Mouse (Mus musculus): ENCODE measurements around the gene Acsbg2. TPM values are rescaled to one million over a fixed set of nuclear protein-coding genes. Genes with fewer than 3 reads are reported as not detected.
"Not testable (repeated sequence)": the region's sequence is repeated elsewhere in the genome, so short reads cannot be mapped to it uniquely, and the experiment has no call there.

The Acsbg2 gene
- not detected for total RNA-seq (2021)

GRCm38 (mm10) chr17:56874237-56874636 lies at the start of gene Acsbg2:
Acsbg2 (minus strand) TSS chr17:56874447.
- DNase-seq, result no peak
- intact Hi-C loops (cut with DNase I), result no loop called here

- no peak for DNase-seq
- intact Hi-C loops (cut with DNase I), result no loop called here
Measured at GRCm38 (mm10) chr17:56919725-56920124, 45.5 kb upstream of the Acsbg2 start.

- DNase-seq, result no peak
- intact Hi-C loops (cut with DNase I), result no loop called here
Measured at GRCm38 (mm10) chr17:56917166-56917565, 42.9 kb upstream of the Acsbg2 start.

- no peak for DNase-seq
- intact Hi-C loops (cut with DNase I), result no loop called here
Measured at GRCm38 (mm10) chr17:56913444-56913843, 39.2 kb upstream of the Acsbg2 start.

GRCm38 (mm10) chr17:56913023-56913422 lies 38.8 kb upstream of the Acsbg2 start:
- intact Hi-C loops (cut with DNase I), result no loop called here
- no peak for DNase-seq

- intact Hi-C loops (cut with DNase I); DNase-seq: not testable (repeated sequence)
Measured at GRCm38 (mm10) chr17:56909764-56910163, 35.5 kb upstream of the Acsbg2 start.

GRCm38 (mm10) chr17:56907887-56908286 lies 33.6 kb upstream of the Acsbg2 start:
- intact Hi-C loops (cut with DNase I), result no loop called here

GRCm38 (mm10) chr17:56907096-56907495 lies 32.8 kb upstream of the Acsbg2 start:
- intact Hi-C loops (cut with DNase I), result no loop called here
- DNase-seq, result no peak

More at GRCm38 (mm10) chr17:56907887-56908286, 33.6 kb upstream of the Acsbg2 start:
- peak; percentile 32 for DNase-seq

- DNase-seq, result no peak
- intact Hi-C loops (cut with DNase I), result no loop called here
Measured at GRCm38 (mm10) chr17:56906166-56906565, 31.9 kb upstream of the Acsbg2 start.

- no peak for DNase-seq
- intact Hi-C loops (cut with DNase I), result no loop called here
Measured at GRCm38 (mm10) chr17:56902698-56903097, 28.5 kb upstream of the Acsbg2 start.

GRCm38 (mm10) chr17:56897630-56898195 lies 23.5 kb upstream of the Acsbg2 start:
- intact Hi-C loops (cut with DNase I), result loop anchor here (1.0 to 5.0 kb wide), 3 partner anchors 40 to 270 kb away; partner anchors contain the start of gene Mllt1
- peak; percentile 75 to 78 for DNase-seq

GRCm38 (mm10) chr17:56896513-56897129 lies 22.4 kb upstream of the Acsbg2 start:
- intact Hi-C loops (cut with DNase I), result loop anchor here (1.0 to 5.0 kb wide), 3 partner anchors 41 to 271 kb away; partner anchors contain the start of gene Mllt1

GRCm38 (mm10) chr17:56895368-56895918 lies 21.2 kb upstream of the Acsbg2 start:
- no peak for DNase-seq
- intact Hi-C loops (cut with DNase I), result loop anchor here (5.0 kb wide), 2 partner anchors 42 to 272 kb away; partner anchors contain the start of gene Mllt1

More at GRCm38 (mm10) chr17:56896513-56897129, 22.4 kb upstream of the Acsbg2 start:
- DNase-seq, result no peak

GRCm38 (mm10) chr17:56890018-56890417 lies 15.8 kb upstream of the Acsbg2 start:
- intact Hi-C loops (cut with DNase I), result no loop called here
- no peak for DNase-seq

- intact Hi-C loops (cut with DNase I), result no loop called here
- no peak for DNase-seq
Measured at GRCm38 (mm10) chr17:56888050-56888449, 13.8 kb upstream of the Acsbg2 start.

GRCm38 (mm10) chr17:56884809-56885208 lies 10.6 kb upstream of the Acsbg2 start:
- no peak for DNase-seq
- intact Hi-C loops (cut with DNase I), result no loop called here

- no peak for DNase-seq
- intact Hi-C loops (cut with DNase I), result no loop called here
Measured at GRCm38 (mm10) chr17:56884331-56884730, 10.1 kb upstream of the Acsbg2 start.

- intact Hi-C loops (cut with DNase I), result no loop called here
- DNase-seq, result peak; percentile 15 to 29
Measured at GRCm38 (mm10) chr17:56883612-56884011, 9.4 kb upstream of the Acsbg2 start.

- DNase-seq, result no peak
- intact Hi-C loops (cut with DNase I), result no loop called here
Measured at GRCm38 (mm10) chr17:56877426-56877825, 3.2 kb upstream of the Acsbg2 start.

GRCm38 (mm10) chr17:56876981-56877380 lies 2.7 kb upstream of the Acsbg2 start:
- intact Hi-C loops (cut with DNase I), result no loop called here

GRCm38 (mm10) chr17:56876465-56876864 lies 2.2 kb upstream of the Acsbg2 start:
- no peak for DNase-seq
- intact Hi-C loops (cut with DNase I), result no loop called here

More at GRCm38 (mm10) chr17:56876981-56877380, 2.7 kb upstream of the Acsbg2 start:
- DNase-seq, result no peak

All from heart, postnatal 36 days (tissue).